Mouse (Mus musculus): ENCODE measurements around the gene Gosr2. TPM values are rescaled to one million over a fixed set of nuclear protein-coding genes. Genes with fewer than 3 reads are reported as not detected.

The Gosr2 gene
- polyA plus RNA-seq, 1 experiment from 2014 or later, result 96.4 TPM

- H3K4me2 ChIP-seq (ENCODE audit: low read length), result no peak overlapping the region
- DNase-seq (no peak), ATAC-seq (ENCODE audit: low FRiP score, low TSS enrichment) (no peak)
- H3K4me1 ChIP-seq (ENCODE audit: control insufficient read depth, insufficient read depth, low read length), result peaks cover 7% of the 10 kb centered on the region; the same call in 1 of the 2 replicates
- H3K27me3 ChIP-seq (ENCODE audit: control insufficient read depth, insufficient read depth, low read length), result peaks cover 50% of the 10 kb centered on the region
- no peak overlapping the region for H3K9ac ChIP-seq (replicated peaks; ENCODE audit: low read length)
- no peak overlapping the region for H3K4me3 ChIP-seq (replicated peaks; ENCODE audit: low read depth, low read length)
- WGBS, result 11% methylated on average over 11 of the region's 11 CpGs
- H3K36me3 ChIP-seq (ENCODE audit: control insufficient read depth, insufficient read depth, low read length), result no peaks in the 10 kb centered on the region
- H3K9me3 ChIP-seq (ENCODE audit: control insufficient read depth, low read length), result no peaks in the 10 kb centered on the region
- no peak overlapping the region for H3K27ac ChIP-seq (replicated peaks; ENCODE audit: low read depth, low read length)
These were observed 49.6 kb downstream of the Gosr2 start for GRCm38 (mm10) chr11:103647921-103648620.

GRCm38 (mm10) chr11:103646301-103646700 is 51.4 kb downstream of the Gosr2 start:
- no peaks in the 10 kb centered on the region for H3K36me3 ChIP-seq (ENCODE audit: control insufficient read depth, insufficient read depth, low read length)
- 82% methylated on average over 6 of the region's 6 CpGs for WGBS
- H3K4me3 ChIP-seq (replicated peaks; ENCODE audit: low read depth, low read length), result no peak overlapping the region
- H3K9ac ChIP-seq (replicated peaks; ENCODE audit: low read length), result no peak overlapping the region
- peaks cover 36% of the 10 kb centered on the region for H3K27me3 ChIP-seq (ENCODE audit: control insufficient read depth, insufficient read depth, low read length)
- no peak overlapping the region for H3K4me2 ChIP-seq (ENCODE audit: low read length)
- no peaks in the 10 kb centered on the region for H3K9me3 ChIP-seq (ENCODE audit: control insufficient read depth, low read length)
- no peak overlapping the region for H3K27ac ChIP-seq (replicated peaks; ENCODE audit: low read depth, low read length)
- H3K4me1 ChIP-seq (ENCODE audit: control insufficient read depth, insufficient read depth, low read length), result peaks cover 7% of the 10 kb centered on the region; the same call in 1 of the 2 replicates
- DNase-seq (no peak), ATAC-seq (ENCODE audit: low FRiP score, low TSS enrichment) (no peak)

GRCm38 (mm10) chr11:103645731-103646130 is 52.0 kb downstream of the Gosr2 start:
- 79% methylated on average over 8 of the region's 8 CpGs for WGBS
- Histone ChIP-seq H3K27me3 (ENCODE audit: control insufficient read depth, insufficient read depth, low read length) (peaks cover 32% of the 10 kb centered on the region), H3K9ac (replicated peaks; ENCODE audit: low read length) (no peak overlapping the region), H3K4me1 (ENCODE audit: control insufficient read depth, insufficient read depth, low read length) (peaks cover 7% of the 10 kb centered on the region; the same call in 1 of the 2 replicates), H3K9me3 (ENCODE audit: control insufficient read depth, low read length) (no peaks in the 10 kb centered on the region), H3K4me2 (ENCODE audit: low read length) (no peak overlapping the region), H3K36me3 (ENCODE audit: control insufficient read depth, insufficient read depth, low read length) (no peaks in the 10 kb centered on the region), H3K4me3 (replicated peaks; ENCODE audit: low read depth, low read length) (no peak overlapping the region), H3K27ac (replicated peaks; ENCODE audit: low read depth, low read length) (no peak overlapping the region)
- ATAC-seq (ENCODE audit: low FRiP score, low TSS enrichment) (no peak), DNase-seq (no peak)

- no peaks in the 10 kb centered on the region for H3K4me1 ChIP-seq (ENCODE audit: control insufficient read depth, insufficient read depth, low read length)
- peaks cover 10% of the 10 kb centered on the region for H3K27me3 ChIP-seq (ENCODE audit: control insufficient read depth, insufficient read depth, low read length)
- DNase-seq, result no peak
These were observed 54.5 kb downstream of the Gosr2 start for GRCm38 (mm10) chr11:103643211-103643610.

GRCm38 (mm10) chr11:103639407-103639946 is 58.2 kb downstream of the Gosr2 start:
- ATAC-seq (ENCODE audit: low FRiP score, low TSS enrichment) (no peak), DNase-seq (peak; percentile 88)
- no peaks in the 10 kb centered on the region for H3K4me1 ChIP-seq (ENCODE audit: control insufficient read depth, insufficient read depth, low read length)
- no peaks in the 10 kb centered on the region for H3K36me3 ChIP-seq (ENCODE audit: control insufficient read depth, insufficient read depth, low read length)
- no peak overlapping the region for H3K27ac ChIP-seq (replicated peaks; ENCODE audit: low read depth, low read length)
- no peaks in the 10 kb centered on the region for H3K9me3 ChIP-seq (ENCODE audit: control insufficient read depth, low read length)
- H3K9ac ChIP-seq (replicated peaks; ENCODE audit: low read length), result no peak overlapping the region
- WGBS, result 3% methylated on average over 10 of the region's 10 CpGs
- 0 out of 2 replicates have a peak, but pooled peaks cover 5% of the 10 kb centered on the region for H3K27me3 ChIP-seq (ENCODE audit: control insufficient read depth, insufficient read depth, low read length)
- H3K4me2 ChIP-seq (ENCODE audit: low read length), result no peak overlapping the region
- H3K4me3 ChIP-seq (replicated peaks; ENCODE audit: low read depth, low read length), result no peak overlapping the region

More at GRCm38 (mm10) chr11:103643211-103643610, 54.5 kb downstream of the Gosr2 start:
- WGBS, result 80% methylated on average over 9 of the region's 9 CpGs
- H3K9ac ChIP-seq (replicated peaks; ENCODE audit: low read length), result no peak overlapping the region
- no peaks in the 10 kb centered on the region for H3K9me3 ChIP-seq (ENCODE audit: control insufficient read depth, low read length)
- no peak overlapping the region for H3K4me3 ChIP-seq (replicated peaks; ENCODE audit: low read depth, low read length)
- H3K4me2 ChIP-seq (ENCODE audit: low read length), result no peak overlapping the region
- H3K27ac ChIP-seq (replicated peaks; ENCODE audit: low read depth, low read length), result no peak overlapping the region
- no peaks in the 10 kb centered on the region for H3K36me3 ChIP-seq (ENCODE audit: control insufficient read depth, insufficient read depth, low read length)
- no peak for ATAC-seq (ENCODE audit: low FRiP score, low TSS enrichment)

GRCm38 (mm10) chr11:103638790-103639189 is 58.9 kb downstream of the Gosr2 start, which contains the start of gene Lyzl6:
Gene Lyzl6, minus strand, starts transcription at chr11:103638890.
- Histone ChIP-seq H3K27me3 (ENCODE audit: control insufficient read depth, insufficient read depth, low read length) (0 out of 2 replicates have a peak, but pooled peaks cover 5% of the 10 kb centered on the region), H3K36me3 (ENCODE audit: control insufficient read depth, insufficient read depth, low read length) (no peaks in the 10 kb centered on the region), H3K4me2 (ENCODE audit: low read length) (no peak within 1 kb of the TSS), H3K4me1 (ENCODE audit: control insufficient read depth, insufficient read depth, low read length) (no peaks in the 10 kb centered on the region), H3K9ac (replicated peaks; ENCODE audit: low read length) (no peak within 1 kb of the TSS), H3K4me3 (replicated peaks; ENCODE audit: low read depth, low read length) (no peak within 1 kb of the TSS), H3K27ac (replicated peaks; ENCODE audit: low read depth, low read length) (no peak within 1 kb of the TSS), H3K9me3 (ENCODE audit: control insufficient read depth, low read length) (no peaks in the 10 kb centered on the region)
- ATAC-seq (ENCODE audit: low FRiP score, low TSS enrichment), result no peak
- WGBS, result 83% methylated on average over 3 of the region's 3 CpGs
- DNase-seq, result no peak

- no peak overlapping the region for H3K27ac ChIP-seq (replicated peaks; ENCODE audit: low read depth, low read length)
- ATAC-seq (ENCODE audit: low FRiP score, low TSS enrichment) (no peak), DNase-seq (no peak)
- 86% methylated on average over 6 of the region's 6 CpGs for WGBS
- H3K4me1 ChIP-seq (ENCODE audit: control insufficient read depth, insufficient read depth, low read length), result no peaks in the 10 kb centered on the region
- H3K4me3 ChIP-seq (replicated peaks; ENCODE audit: low read depth, low read length), result no peak overlapping the region
- H3K36me3 ChIP-seq (ENCODE audit: control insufficient read depth, insufficient read depth, low read length), result no peaks in the 10 kb centered on the region
- 0 out of 2 replicates have a peak, but pooled peaks cover 5% of the 10 kb centered on the region for H3K27me3 ChIP-seq (ENCODE audit: control insufficient read depth, insufficient read depth, low read length)
- no peak overlapping the region for H3K9ac ChIP-seq (replicated peaks; ENCODE audit: low read length)
- H3K9me3 ChIP-seq (ENCODE audit: control insufficient read depth, low read length), result no peaks in the 10 kb centered on the region
- no peak overlapping the region for H3K4me2 ChIP-seq (ENCODE audit: low read length)
These were observed 61.4 kb downstream of the Gosr2 start for GRCm38 (mm10) chr11:103636261-103636660.

- Histone ChIP-seq H3K4me2 (ENCODE audit: low read length) (no peak overlapping the region), H3K9ac (replicated peaks; ENCODE audit: low read length) (no peak overlapping the region), H3K27me3 (ENCODE audit: control insufficient read depth, insufficient read depth, low read length) (0 out of 2 replicates have a peak, but pooled peaks cover 2% of the 10 kb centered on the region), H3K36me3 (ENCODE audit: control insufficient read depth, insufficient read depth, low read length) (no peaks in the 10 kb centered on the region), H3K9me3 (ENCODE audit: control insufficient read depth, low read length) (no peaks in the 10 kb centered on the region), H3K4me3 (replicated peaks; ENCODE audit: low read depth, low read length) (no peak overlapping the region), H3K4me1 (ENCODE audit: control insufficient read depth, insufficient read depth, low read length) (no peaks in the 10 kb centered on the region), H3K27ac (replicated peaks; ENCODE audit: low read depth, low read length) (no peak overlapping the region)
- no peak for ATAC-seq (ENCODE audit: low FRiP score, low TSS enrichment)
- DNase-seq, result no peak
- WGBS, result 80% methylated on average over 3 of the region's 3 CpGs
These were observed 62.2 kb downstream of the Gosr2 start for GRCm38 (mm10) chr11:103635481-103635880.

- H3K9me3 ChIP-seq (ENCODE audit: control insufficient read depth, low read length), result no peaks in the 10 kb centered on the region
- 89% methylated on average over 7 of the region's 7 CpGs for WGBS
- H3K9ac ChIP-seq (replicated peaks; ENCODE audit: low read length), result no peak overlapping the region
- H3K4me1 ChIP-seq (ENCODE audit: control insufficient read depth, insufficient read depth, low read length), result no peaks in the 10 kb centered on the region
- no peak overlapping the region for H3K27ac ChIP-seq (replicated peaks; ENCODE audit: low read depth, low read length)
- H3K36me3 ChIP-seq (ENCODE audit: control insufficient read depth, insufficient read depth, low read length), result no peaks in the 10 kb centered on the region
- ATAC-seq (ENCODE audit: low FRiP score, low TSS enrichment) (no peak), DNase-seq (no peak)
- H3K4me2 ChIP-seq (ENCODE audit: low read length), result no peak overlapping the region
- H3K27me3 ChIP-seq (ENCODE audit: control insufficient read depth, insufficient read depth, low read length), result no peaks in the 10 kb centered on the region
- H3K4me3 ChIP-seq (replicated peaks; ENCODE audit: low read depth, low read length), result no peak overlapping the region
These were observed 62.9 kb downstream of the Gosr2 start for GRCm38 (mm10) chr11:103634806-103635205.

Data from midbrain, embryonic 14.5 days (tissue).